Mouse (Mus musculus) adipocyte (in vitro differentiated cells): Measurements from ENCODE around the gene Atg4d.
"Not testable (repeated sequence)": the region's sequence is repeated elsewhere in the genome, so short reads cannot be mapped to it uniquely, and the experiment has no call there.

Source experiments
- DNase-seq: peaks from one replicate; pipeline ENCODE4 v3.0.0-alpha.2; 2016; ENCODE audit warnings: low spot score

The Atg4d gene

GRCm38 (mm10) chr9:21265000-21265561 lies at the start of gene Atg4d:
TSS of gene Atg4d (plus strand) at chr9:21265293.
- peak; percentile 99 for DNase-seq

- DNase-seq = peak; percentile 59
Observed at GRCm38 (mm10) chr9:21216050-21216841, 48.8 kb upstream of the Atg4d start.

DNA sequence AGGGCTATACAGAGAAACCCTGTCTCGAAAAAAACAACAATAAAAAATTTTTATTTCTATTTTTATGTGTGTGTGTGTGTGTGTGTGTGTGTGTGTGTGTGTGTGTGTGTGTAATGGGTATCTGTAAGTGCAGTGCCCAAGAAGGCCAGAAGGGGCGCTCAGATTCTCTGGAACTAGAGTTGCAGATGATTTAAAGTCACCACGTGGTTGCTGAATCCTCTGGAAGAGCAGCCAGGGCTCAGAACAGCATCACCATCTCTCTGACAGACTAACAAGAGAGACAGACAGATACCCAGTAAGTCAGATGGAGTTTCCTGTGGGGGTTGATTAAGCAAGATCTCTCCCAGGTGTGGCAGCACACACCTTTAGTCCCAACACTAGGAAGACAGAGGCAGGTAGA lies 45.3 kb upstream of the Atg4d start:
- no peak for DNase-seq

DNA sequence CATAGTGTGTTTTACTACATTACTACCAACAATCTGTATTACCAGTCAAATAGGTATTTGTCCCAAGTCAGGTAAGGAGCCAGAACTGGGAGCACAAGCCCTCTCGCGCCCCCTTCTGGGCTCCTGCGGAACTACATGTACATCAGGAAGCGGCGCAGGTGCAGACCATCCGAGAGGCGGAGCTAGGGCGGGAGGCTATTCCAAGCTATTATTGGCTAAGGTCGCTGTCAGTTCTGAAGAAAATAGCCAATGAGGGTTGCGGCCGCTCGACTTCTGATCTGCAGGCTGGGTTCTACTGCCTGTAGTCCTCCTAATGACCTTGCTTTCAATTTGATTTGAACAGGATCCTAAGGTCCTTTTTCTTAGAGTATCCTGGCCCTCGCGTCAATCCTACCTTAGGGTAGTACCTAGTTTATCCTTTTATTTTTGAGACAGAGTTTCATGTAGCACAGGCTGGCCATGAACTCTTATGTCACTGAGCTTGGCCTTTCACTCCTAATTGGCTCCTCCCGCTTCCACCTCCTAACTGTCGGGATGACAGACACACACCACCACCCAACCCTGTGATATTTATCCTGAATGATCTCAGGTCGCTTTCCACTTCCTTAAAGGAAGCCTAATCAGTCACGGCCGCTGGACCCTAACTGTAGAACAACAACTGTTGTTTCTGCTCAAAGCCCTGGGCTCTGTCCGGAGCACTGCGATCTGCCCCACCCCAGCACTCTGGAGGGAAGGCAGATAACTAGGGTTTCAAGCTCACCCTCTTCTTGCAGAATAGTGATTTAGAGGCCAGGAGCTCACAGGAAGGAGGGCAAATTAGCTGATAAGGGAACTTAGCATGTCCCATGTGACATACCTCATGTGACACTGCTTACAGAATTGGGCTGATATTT lies 44.4 kb upstream of the Atg4d start:
- peak; percentile 21 for DNase-seq

GRCm38 (mm10) chr9:21221383-21221929 lies 43.6 kb upstream of the Atg4d start:
- DNase-seq = peak; percentile 26

DNA sequence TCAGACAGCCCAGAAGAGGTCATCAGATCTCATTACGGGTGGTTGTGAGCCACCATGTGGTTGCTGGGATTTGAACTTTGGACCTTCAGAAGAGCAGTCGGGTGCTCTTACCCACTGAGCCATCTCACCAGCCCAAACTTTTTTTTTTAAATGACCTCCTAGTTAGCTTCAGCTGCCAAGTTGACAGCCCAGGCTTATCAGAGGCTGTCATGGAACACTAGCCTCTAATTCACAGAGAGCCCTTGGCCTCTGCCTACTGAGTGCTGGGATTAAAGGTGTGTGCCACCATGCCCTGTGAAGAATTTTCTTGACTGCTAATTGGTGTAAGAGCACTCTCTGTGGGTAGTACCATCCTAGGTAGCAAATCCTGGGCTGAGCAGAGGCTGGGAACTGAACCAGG lies 41.6 kb upstream of the Atg4d start:
- not testable (repeated sequence) for DNase-seq

GRCm38 (mm10) chr9:21223906-21224305 lies 41.2 kb upstream of the Atg4d start:
- DNase-seq = no peak

GRCm38 (mm10) chr9:21224576-21225414 lies 40.3 kb upstream of the Atg4d start:
- DNase-seq = peak; percentile 18

DNA sequence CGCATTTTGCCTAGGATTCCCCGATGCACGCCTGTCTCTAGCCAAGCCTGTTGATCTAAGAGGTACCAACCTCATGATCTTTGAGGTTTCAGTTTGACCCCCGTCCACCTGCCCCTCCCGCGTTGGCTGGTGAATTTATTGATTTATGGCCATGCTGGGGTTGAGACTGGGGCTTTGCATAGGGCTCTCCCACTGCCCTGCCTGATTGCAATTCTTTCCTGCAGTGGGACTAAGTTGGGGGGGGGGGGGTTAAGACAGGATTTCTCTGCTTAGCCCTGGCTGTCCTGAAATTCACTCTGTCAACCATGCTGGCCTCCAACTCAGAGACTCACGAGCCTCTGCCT lies 39.7 kb upstream of the Atg4d start:
- no peak for DNase-seq

DNA sequence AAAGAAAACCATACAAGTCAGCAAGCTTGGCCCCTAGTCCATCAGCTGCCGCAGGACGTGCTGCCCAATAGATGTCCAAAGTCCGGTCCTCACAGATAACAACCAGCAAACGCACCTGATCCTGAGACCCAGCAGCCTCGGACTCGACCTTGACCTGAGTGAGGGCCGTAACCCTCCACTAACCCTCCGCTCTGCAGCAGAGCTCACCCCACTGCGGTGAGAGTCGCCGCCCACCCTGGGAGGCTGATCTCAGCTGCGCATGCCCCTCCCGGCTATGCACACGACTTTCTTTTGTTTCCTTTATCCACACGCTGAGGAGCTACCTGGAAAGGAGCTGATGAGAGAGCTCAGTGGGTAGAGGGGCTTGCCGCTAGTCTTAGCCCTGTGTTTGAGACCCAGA lies 37.8 kb upstream of the Atg4d start:
- no peak for DNase-seq

DNA sequence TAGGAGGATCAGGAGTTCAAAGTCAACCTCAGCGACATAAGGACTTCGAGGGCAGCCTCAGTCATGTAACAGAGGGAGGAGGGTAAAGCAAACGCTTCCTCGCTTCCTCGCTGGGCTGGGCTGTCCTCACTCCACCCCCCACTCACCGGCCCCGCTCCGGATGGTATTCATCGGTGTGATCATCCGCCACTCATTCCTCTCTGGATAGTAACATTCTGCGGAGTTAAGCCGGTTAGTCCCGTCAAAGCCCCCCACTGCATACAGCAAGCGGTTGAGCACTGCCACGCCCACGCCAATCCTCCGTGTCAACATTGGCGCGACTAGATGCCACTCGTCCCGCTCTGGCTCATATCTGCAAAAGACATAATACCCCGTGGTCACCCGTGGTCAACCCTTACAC lies 33.5 kb upstream of the Atg4d start:
- no peak for DNase-seq

DNA sequence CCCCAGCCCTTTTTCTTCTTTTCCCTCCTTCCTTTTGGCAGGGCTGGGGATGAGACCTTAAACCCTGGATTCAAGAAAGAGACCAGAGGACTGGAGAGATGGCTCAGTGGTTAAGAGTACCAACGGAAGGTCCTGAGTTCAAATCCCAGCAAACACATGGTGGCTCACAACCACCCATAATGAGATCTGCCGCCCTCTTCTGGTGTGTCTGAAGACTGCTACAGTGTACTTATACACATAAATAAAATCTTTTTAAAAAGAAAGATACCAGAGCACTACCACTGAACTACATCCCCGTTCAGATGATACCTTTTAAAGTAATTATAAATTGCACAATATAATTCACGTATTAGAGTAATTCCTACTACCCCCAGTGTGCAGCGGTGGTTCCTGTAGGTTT lies 32.2 kb upstream of the Atg4d start:
- DNase-seq = no peak

GRCm38 (mm10) chr9:21233366-21233765 lies 31.7 kb upstream of the Atg4d start:
- DNase-seq = no peak

GRCm38 (mm10) chr9:21233805-21234204 lies 31.3 kb upstream of the Atg4d start:
- DNase-seq = no peak

DNA sequence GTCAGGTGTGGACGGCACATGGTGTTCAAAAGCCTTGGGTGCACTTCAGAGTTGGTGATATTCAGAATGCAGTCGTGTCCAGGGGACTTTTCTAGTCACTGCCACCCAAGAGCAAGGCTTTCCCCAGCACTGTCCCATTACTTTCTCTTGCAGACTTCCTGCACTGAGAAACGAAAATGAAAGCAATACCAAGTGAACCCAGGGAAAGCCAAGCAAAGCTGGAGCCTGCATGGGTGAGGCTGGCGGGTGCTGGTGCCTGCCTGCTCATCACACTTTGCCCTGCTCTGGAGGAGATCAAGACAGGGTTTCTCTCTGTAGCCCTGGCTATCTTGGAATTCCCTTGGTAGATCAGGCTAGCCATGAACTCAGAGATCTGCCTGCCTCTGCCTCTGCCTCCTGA lies 29.8 kb upstream of the Atg4d start:
- DNase-seq = peak; percentile 28

DNA sequence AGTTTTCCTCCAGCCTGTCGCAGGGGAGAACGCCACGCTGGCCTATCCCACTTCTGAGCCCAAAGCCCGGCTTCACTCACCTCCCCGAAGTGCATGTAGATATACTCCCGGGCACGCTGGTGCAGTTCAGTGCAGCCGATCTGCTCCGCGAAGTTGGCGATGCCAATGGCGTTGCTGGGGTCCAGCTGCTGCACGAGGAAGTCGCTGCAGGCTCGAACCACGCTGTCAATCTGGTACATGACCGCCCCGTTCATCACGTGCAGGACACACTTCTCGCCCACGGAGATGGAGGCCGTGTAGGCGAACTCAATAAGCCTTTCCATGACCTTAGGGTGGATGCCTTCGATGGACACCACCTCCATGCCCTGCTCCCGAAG lies 28.1 kb upstream of the Atg4d start:
- DNase-seq = no peak

DNA sequence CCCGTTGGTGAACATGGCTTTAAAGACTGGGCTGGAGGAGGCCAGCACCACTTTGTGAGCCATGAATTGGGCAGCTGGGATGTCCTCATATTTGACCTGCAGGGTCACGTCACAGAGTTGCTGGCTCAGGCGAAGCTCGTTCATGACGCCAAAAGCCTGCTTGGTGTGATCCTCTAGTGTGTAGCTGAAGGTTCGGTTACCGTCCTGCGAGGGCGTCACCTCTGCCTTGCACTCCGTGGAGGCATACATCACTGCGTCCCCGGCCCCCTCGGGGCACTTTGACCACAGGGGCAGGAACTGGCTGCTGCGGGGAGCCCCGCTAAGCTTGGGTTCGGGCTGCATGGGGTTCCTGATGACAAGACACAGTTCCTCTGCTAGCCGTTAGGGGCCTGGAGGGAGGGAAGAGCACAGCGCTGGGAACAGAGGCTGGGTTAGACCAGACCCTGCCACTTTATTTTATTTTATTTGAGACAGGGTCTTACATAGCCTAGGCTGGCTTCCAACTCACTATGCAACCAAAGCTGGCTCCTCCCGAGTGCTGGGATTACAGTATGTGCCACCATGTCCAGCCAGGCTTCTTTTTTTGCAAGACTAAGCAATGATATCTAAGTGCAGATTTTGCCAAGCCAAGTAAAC lies 27.6 kb upstream of the Atg4d start:
- DNase-seq = peak; percentile 31

GRCm38 (mm10) chr9:21238004-21238732 lies 26.9 kb upstream of the Atg4d start:
- DNase-seq = peak; percentile 72

DNA sequence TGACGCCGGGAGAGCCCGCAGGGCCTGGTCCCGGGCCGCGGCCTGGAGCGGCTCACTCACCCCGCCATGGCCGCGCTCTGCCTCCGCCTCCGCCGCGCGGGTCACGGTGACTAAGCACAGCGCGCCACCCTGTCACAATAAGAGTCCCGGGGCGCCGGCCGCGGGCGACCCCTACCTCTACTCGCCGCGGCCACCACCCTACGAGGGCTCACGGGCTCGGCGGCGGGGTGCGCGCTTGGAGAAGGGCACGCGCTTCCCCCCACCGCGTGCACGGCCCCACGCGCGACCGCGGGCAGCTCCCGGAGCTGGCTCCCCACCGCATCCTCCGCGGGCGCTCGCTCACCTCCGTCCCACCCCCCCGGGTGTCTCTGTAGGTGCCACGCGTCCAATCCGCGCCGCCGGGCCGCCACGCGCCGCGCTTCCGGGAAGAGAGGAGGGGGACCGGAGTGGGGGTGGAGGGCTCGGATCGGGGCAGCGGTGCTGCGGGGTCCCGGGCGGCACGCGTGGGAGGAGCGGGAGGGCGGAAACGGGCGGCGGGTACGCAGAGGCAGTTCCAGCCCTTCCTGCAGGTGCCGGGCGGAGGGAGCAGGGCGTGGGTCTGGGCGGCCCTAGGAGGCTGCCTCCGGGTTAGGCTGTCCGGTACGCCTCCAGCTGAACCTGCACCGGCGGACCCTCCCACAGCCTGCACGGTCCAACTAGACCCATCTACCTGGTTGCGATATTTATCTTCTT lies 26.2 kb upstream of the Atg4d start, which contains the start of gene Keap1:
TSS of gene Keap1 (minus strand) at position 629 of the 732 bp plus-strand sequence.
- DNase-seq = peak; percentile 58

- DNase-seq = no peak
Observed at GRCm38 (mm10) chr9:21239465-21239848, 25.6 kb upstream of the Atg4d start.
